ENCODE assay signal across 9 mouse cellular contexts in the genomic region with DNA sequence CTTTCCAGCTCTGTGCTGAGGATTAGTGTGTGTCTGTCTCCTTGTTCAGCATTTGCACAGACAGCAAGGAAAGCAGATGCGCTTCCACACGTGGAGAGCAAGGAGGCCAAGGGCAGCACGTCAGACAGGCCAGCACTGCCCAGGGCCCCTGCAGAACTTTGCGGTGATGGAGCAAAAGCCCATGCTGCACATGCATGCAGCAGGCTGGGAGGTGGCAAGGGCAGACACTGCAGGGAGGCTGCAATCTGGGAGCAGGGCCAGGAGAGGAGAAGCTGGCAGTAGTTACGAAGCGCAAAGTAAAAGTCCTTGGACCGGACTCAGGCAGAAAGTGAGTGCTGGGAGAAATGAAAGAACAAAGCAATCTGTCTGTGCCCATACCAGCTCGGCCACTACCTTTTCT. TPM values are rescaled to one million over a fixed set of nuclear protein-coding genes. Genes with fewer than 3 reads are reported as not detected.
DNase-seq lines count a peak whose midpoint lies in the region; ATAC-seq and TF ChIP-seq lines count a peak whose summit lies in the region.
"Had no signal": no experiment of that assay in that cellular context is flagged by ENCODE, and none has a peak within 500 bp of the region (broad histone marks: within the 10 kb centered on the region; RNA-seq: fewer than 3 reads in every experiment).

No protein-coding gene starts in this region.

- TF ChIP-seq CTCF in left cerebral cortex, adult 2 months (IDR thresholded peaks at IDR 0.05), result no peak
- TF ChIP-seq CTCF in liver, postnatal 0 days (IDR thresholded peaks at IDR 0.05; ENCODE audit: low read depth), result no peak

- no peak for TF ChIP-seq EP300 in liver, postnatal 0 days (IDR thresholded peaks at IDR 0.05; ENCODE audit: low read depth)

- H3K4me3 ChIP-seq in forebrain, embryonic 14.5 days (ENCODE audit: low read depth, low read length), result no peak overlapping the region
- no peak overlapping the region for H3K4me3 ChIP-seq in forebrain, embryonic 10.5 days
- H3K4me3 ChIP-seq in left cerebral cortex, adult 2 months, result no peak overlapping the region
- no peak overlapping the region for H3K4me3 ChIP-seq in liver, postnatal 0 days (ENCODE audit: low read depth, low read length)

- ATAC-seq in forebrain, embryonic 14.5 days, result no peak
- ATAC-seq in liver, postnatal 0 days, result no peak

- intact Hi-C loops in left cerebral cortex, adult 2 months (cut with DNase I), result loop anchor here (1.0 to 2.0 kb wide), 2 partner anchors 31 to 36 kb away; no protein-coding TSS in a partner anchor
- intact Hi-C loops in left cerebral cortex, postnatal 4 days (cut with DNase I), result no loop called here

- H3K4me2 ChIP-seq in forebrain, embryonic 14.5 days (ENCODE audit: low read length), result no peak overlapping the region
- H3K4me2 ChIP-seq in liver, postnatal 0 days (ENCODE audit: low read depth, low read length), result no peak overlapping the region

- peak; percentile 36 for DNase-seq in forebrain, embryonic 14.5 days (ENCODE audit: low spot score)
- DNase-seq in forebrain, embryonic 10.5 days (ENCODE audit: extremely low spot score, low spot score), result no peak
- DNase-seq in left cerebral cortex, adult 2 months (ENCODE audit: extremely low spot score in 1 of 2, low spot score in 2 of 2), result peak in 1 of 2 experiments; percentile 62
- DNase-seq in left cerebral cortex, adult 8-10 months (ENCODE audit: low spot score in 2 of 2), result no peak
- DNase-seq in brain, adult 2 months (ENCODE audit: low read depth, low spot score), result peak; percentile 82
- peak; percentile 84 for DNase-seq in left cerebral cortex, postnatal 4 days
- DNase-seq in MN1 (ENCODE audit: low spot score), result no peak
- DNase-seq in liver, postnatal 0 days, result no peak

- no peaks in the 10 kb centered on the region for H3K27me3 ChIP-seq in forebrain, embryonic 14.5 days (replicated peaks; ENCODE audit: control insufficient read depth, insufficient read depth, low read length)
- no peaks in the 10 kb centered on the region for H3K27me3 ChIP-seq in forebrain, embryonic 10.5 days (ENCODE audit: poor library complexity, severe bottlenecking)
- no peaks in the 10 kb centered on the region for H3K27me3 ChIP-seq in liver, postnatal 0 days (ENCODE audit: insufficient read depth, low read length)

- no peaks in the 10 kb centered on the region for H3K4me1 ChIP-seq in forebrain, embryonic 14.5 days (ENCODE audit: control insufficient read depth, insufficient read depth, low read length)
- H3K4me1 ChIP-seq in forebrain, embryonic 10.5 days, result peaks cover 20% of the 10 kb centered on the region
- H3K4me1 ChIP-seq in liver, postnatal 0 days (ENCODE audit: insufficient read depth), result no peaks in the 10 kb centered on the region; the same call in 1 of the 2 replicates

- no peak overlapping the region for H3K9ac ChIP-seq in forebrain, embryonic 14.5 days (ENCODE audit: low read length)
- H3K9ac ChIP-seq in liver, postnatal 0 days (replicated peaks), result no peak overlapping the region

- H3K9me3 ChIP-seq in forebrain, embryonic 14.5 days (replicated peaks; ENCODE audit: control insufficient read depth, low read length), result no peaks in the 10 kb centered on the region
- no peaks in the 10 kb centered on the region for H3K9me3 ChIP-seq in forebrain, embryonic 10.5 days
- no peaks in the 10 kb centered on the region for H3K9me3 ChIP-seq in liver, postnatal 0 days (ENCODE audit: low read length)

- H3K27ac ChIP-seq in forebrain, embryonic 14.5 days (ENCODE audit: low read depth, low read length), result no peak overlapping the region
- no peak overlapping the region for H3K27ac ChIP-seq in forebrain, embryonic 10.5 days
- H3K27ac ChIP-seq in left cerebral cortex, adult 2 months, result peak overlapping the region; percentile 66
- H3K27ac ChIP-seq in liver, postnatal 0 days (ENCODE audit: low read depth), result no peak overlapping the region
- H3K27ac ChIP-seq: macrophage had no signal

- WGBS in forebrain, embryonic 14.5 days, result 74% methylated on average over 8 of the region's 8 CpGs
- WGBS in forebrain, embryonic 10.5 days, result 94% methylated on average over 8 of the region's 8 CpGs
- 81% methylated on average over 8 of the region's 8 CpGs for WGBS in liver, postnatal 0 days (ENCODE audit: insufficient replicate concordance)

- H3K36me3 ChIP-seq in forebrain, embryonic 14.5 days (ENCODE audit: control insufficient read depth, insufficient read depth, low read length), result peaks cover 90% of the 10 kb centered on the region
- peaks cover 95% of the 10 kb centered on the region for H3K36me3 ChIP-seq in forebrain, embryonic 10.5 days (replicated peaks)
- peaks cover 50% of the 10 kb centered on the region for H3K36me3 ChIP-seq in liver, postnatal 0 days (replicated peaks; ENCODE audit: insufficient read depth, low read length)

RNA-seq across cellular contexts. Expression of gene Timm22, which starts 11.7 kb away (rescaled TPM):
- 125 TPM in 2 replicates for polyA plus RNA-seq in forebrain, embryonic 14.5 days (2014; fragmentation: Nextera tagmentation; extraction: Ambion mirVana)
- polyA plus RNA-seq in forebrain, embryonic 10.5 days (2016; fragmentation: Nextera tagmentation; extraction: Ambion mirVana), result 127 and 128 TPM in 2 replicates
- total RNA-seq in left cerebral cortex, adult 2 months (2021), result 10 to 100 TPM; 30.3 to 38.8 TPM
- 10 to 100 TPM; 28.9 to 39.8 (median 30.8) TPM for total RNA-seq in left cerebral cortex, adult 8-10 months (2022)
- total RNA-seq in left cerebral cortex, postnatal 4 days (2021), result 10 to 100 TPM; 34.1 to 38.0 TPM
- polyA plus RNA-seq in liver, postnatal 0 days (2015; fragmentation: Nextera tagmentation; extraction: Ambion mirVana), result 35.0 and 38.4 TPM in 2 replicates

RNA-seq across cellular contexts. Expression of gene Nxn, which starts 19.5 kb away (rescaled TPM):
- polyA plus RNA-seq in forebrain, embryonic 14.5 days (2014; fragmentation: Nextera tagmentation; extraction: Ambion mirVana), result 19.3 and 21.2 TPM in 2 replicates
- 55.4 and 62.3 TPM in 2 replicates for polyA plus RNA-seq in forebrain, embryonic 10.5 days (2016; fragmentation: Nextera tagmentation; extraction: Ambion mirVana)
- total RNA-seq in left cerebral cortex, adult 2 months (2021), result 10 to 100 TPM; 11.2 TPM
- 10 to 100 TPM in 3 of 4 experiments, 1 to 10 TPM in 1; 9.5 to 12.5 (median 10.9) TPM for total RNA-seq in left cerebral cortex, adult 8-10 months (2022)
- 10 to 100 TPM; 12.4 to 15.7 TPM for total RNA-seq in left cerebral cortex, postnatal 4 days (2021)
- polyA plus RNA-seq in liver, postnatal 0 days (2015; fragmentation: Nextera tagmentation; extraction: Ambion mirVana), result 2.5 and 2.6 TPM in 2 replicates

Comparison
In these comparisons a context has a peak if more than half of its experiments do, and no peak if none do; other contexts are left out.
1. DNase-seq: peak in forebrain, embryonic 14.5 days (single experiment), brain, adult 2 months (single experiment) and left cerebral cortex, postnatal 4 days (single experiment); none in forebrain, embryonic 10.5 days (single experiment), left cerebral cortex, adult 8-10 months (0 of 2), MN1 (single experiment) and liver, postnatal 0 days (single experiment).